Mouse (Mus musculus): ENCODE results near the gene Ube2s.

- TF ChIP-seq CTCF (IDR thresholded peaks at IDR 0.05; ENCODE audit: low read depth, low read length) = no peak
- TF ChIP-seq TAL1 (conservative IDR thresholded peaks at IDR 0.05; ENCODE audit: low read depth, low read length) = no peak
Measured at GRCm38 (mm10) chr7:4812303-4813104, at the start of gene Ube2s.
